Mouse (Mus musculus): ENCODE measurements around the gene Napb. TPM values are rescaled to one million over a fixed set of nuclear protein-coding genes. Genes with fewer than 3 reads are reported as not detected.

The Napb gene
- total RNA-seq, 1 experiment = 4.2 TPM

DNA sequence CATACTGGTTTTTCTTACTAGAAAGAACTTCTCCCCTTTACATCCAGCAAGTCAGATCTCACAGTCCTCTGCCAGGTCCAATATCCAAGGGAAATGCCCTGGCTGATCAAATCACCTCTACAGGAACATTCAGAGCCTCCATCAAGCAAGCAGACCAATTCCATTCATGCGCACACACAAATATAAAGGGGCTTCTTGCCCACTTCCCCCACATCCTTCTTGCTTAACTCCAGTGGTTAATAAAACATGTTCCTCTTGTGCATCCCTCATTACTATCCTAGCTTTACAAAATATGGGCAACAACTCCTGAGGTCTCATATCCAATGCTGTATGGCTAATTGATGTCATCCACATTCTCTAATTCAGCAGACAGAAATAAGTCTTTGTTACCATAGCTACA is 68.8 kb downstream of the Napb start:
- no peak for DNase-seq (ENCODE audit: low read depth, low spot score)
- in situ Hi-C loops (cut with MboI; ENCODE audit: low sequenced_read_pairs in 2 of 2, unreplicated experiment in 2 of 2) = no loop called here
- no peaks in the 10 kb centered on the region for H3K36me3 ChIP-seq (ENCODE audit: control insufficient read depth, insufficient read depth, low read length, poor library complexity, severe bottlenecking)
- no peak overlapping the region for H3K27ac ChIP-seq (ENCODE audit: insufficient read depth, low read depth, low read length, poor library complexity, severe bottlenecking)
- no peaks in the 10 kb centered on the region for H3K4me1 ChIP-seq (ENCODE audit: control insufficient read depth in 2 of 2, insufficient read depth in 2 of 2, low read length in 2 of 2, poor library complexity in 1 of 2)
- H3K9ac ChIP-seq (ENCODE audit: insufficient read depth, low read depth, low read length, poor library complexity, severe bottlenecking) = no peak overlapping the region
- H3K9me3 ChIP-seq (ENCODE audit: control insufficient read depth, insufficient read depth, low read depth, low read length) = no peaks in the 10 kb centered on the region
- H3K4me3 ChIP-seq (ENCODE audit: insufficient read depth in 1 of 2, low read depth in 1 of 2, low read length in 2 of 2, poor library complexity in 1 of 2, severe bottlenecking in 1 of 2) = no peak overlapping the region
- TF ChIP-seq ZNF384 (IDR thresholded peaks at IDR 0.05; ENCODE audit: low read depth, low read length) (no peak), HCFC1 (IDR thresholded peaks at IDR 0.05; ENCODE audit: borderline replicate concordance, insufficient read depth, low read length) (no peak), MAFK (IDR thresholded peaks at IDR 0.05; ENCODE audit: insufficient read depth, low read depth, low read length) (no peak), CHD2 (IDR thresholded peaks at IDR 0.05; ENCODE audit: low read depth, low read length) (no peak), ZC3H11A (IDR thresholded peaks at IDR 0.05; ENCODE audit: borderline replicate concordance, low read depth, low read length) (no peak)

DNA sequence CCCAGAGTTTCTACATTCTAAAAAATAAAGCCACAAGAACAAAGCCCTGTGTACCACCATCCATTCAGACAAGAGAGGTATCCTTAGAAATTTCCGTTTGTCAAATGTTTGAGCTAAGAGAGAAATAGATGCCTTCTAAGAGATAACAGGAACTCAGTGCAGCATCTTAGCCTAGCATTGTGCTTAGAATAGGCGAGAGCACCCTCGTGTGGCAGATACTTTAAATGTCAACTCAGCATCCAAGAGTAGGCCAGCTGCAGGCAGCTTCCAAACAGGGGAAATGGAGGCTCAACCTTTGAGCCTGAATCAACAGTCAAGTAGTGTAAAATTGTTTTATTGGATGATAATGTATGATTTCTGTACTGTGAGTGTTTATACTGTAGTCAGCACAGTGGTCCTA is 77.3 kb downstream of the Napb start:
- Histone ChIP-seq H3K4me1 (ENCODE audit: control insufficient read depth in 2 of 2, insufficient read depth in 2 of 2, low read length in 2 of 2, poor library complexity in 1 of 2) (no peaks in the 10 kb centered on the region), H3K36me3 (ENCODE audit: control insufficient read depth, insufficient read depth, low read length, poor library complexity, severe bottlenecking) (no peaks in the 10 kb centered on the region), H3K27ac (ENCODE audit: insufficient read depth, low read depth, low read length, poor library complexity, severe bottlenecking) (no peak overlapping the region), H3K9me3 (ENCODE audit: control insufficient read depth, insufficient read depth, low read depth, low read length) (no peaks in the 10 kb centered on the region), H3K9ac (ENCODE audit: insufficient read depth, low read depth, low read length, poor library complexity, severe bottlenecking) (no peak overlapping the region), H3K4me3 (ENCODE audit: insufficient read depth in 1 of 2, low read depth in 1 of 2, low read length in 2 of 2, poor library complexity in 1 of 2, severe bottlenecking in 1 of 2) (no peak overlapping the region)
- DNase-seq (ENCODE audit: low read depth, low spot score) = no peak
- in situ Hi-C loops (cut with MboI; ENCODE audit: low sequenced_read_pairs in 2 of 2, unreplicated experiment in 2 of 2) = no loop called here
- TF ChIP-seq CHD2 (IDR thresholded peaks at IDR 0.05; ENCODE audit: low read depth, low read length) = no peak
- peak; percentile 98 for TF ChIP-seq MAFK (IDR thresholded peaks at IDR 0.05; ENCODE audit: insufficient read depth, low read depth, low read length)
- peak; percentile 56 for TF ChIP-seq ZC3H11A (IDR thresholded peaks at IDR 0.05; ENCODE audit: borderline replicate concordance, low read depth, low read length)

- Histone ChIP-seq H3K4me1 (ENCODE audit: control insufficient read depth in 2 of 2, insufficient read depth in 2 of 2, low read length in 2 of 2, poor library complexity in 1 of 2) (no peaks in the 10 kb centered on the region), H3K4me3 (ENCODE audit: insufficient read depth in 1 of 2, low read depth in 1 of 2, low read length in 2 of 2, poor library complexity in 1 of 2, severe bottlenecking in 1 of 2) (no peak overlapping the region), H3K27ac (ENCODE audit: insufficient read depth, low read depth, low read length, poor library complexity, severe bottlenecking) (no peak overlapping the region), H3K36me3 (ENCODE audit: control insufficient read depth, insufficient read depth, low read length, poor library complexity, severe bottlenecking) (no peaks in the 10 kb centered on the region), H3K9ac (ENCODE audit: insufficient read depth, low read depth, low read length, poor library complexity, severe bottlenecking) (no peak overlapping the region), H3K9me3 (ENCODE audit: control insufficient read depth, insufficient read depth, low read depth, low read length) (no peaks in the 10 kb centered on the region)
- in situ Hi-C loops (cut with MboI; ENCODE audit: low sequenced_read_pairs in 2 of 2, unreplicated experiment in 2 of 2) = no loop called here
- no peak for DNase-seq (ENCODE audit: low read depth, low spot score)
- no peak for TF ChIP-seq HCFC1 (IDR thresholded peaks at IDR 0.05; ENCODE audit: borderline replicate concordance, insufficient read depth, low read length)
- no peak for TF ChIP-seq ZNF384 (IDR thresholded peaks at IDR 0.05; ENCODE audit: low read depth, low read length)
- TF ChIP-seq MAFK (IDR thresholded peaks at IDR 0.05; ENCODE audit: insufficient read depth, low read depth, low read length) = no peak
- TF ChIP-seq ZC3H11A (IDR thresholded peaks at IDR 0.05; ENCODE audit: borderline replicate concordance, low read depth, low read length) = no peak
- no peak for TF ChIP-seq CHD2 (IDR thresholded peaks at IDR 0.05; ENCODE audit: low read depth, low read length)
Measured at GRCm38 (mm10) chr2:148650587-148651357, 81.5 kb downstream of the Napb start.

DNA sequence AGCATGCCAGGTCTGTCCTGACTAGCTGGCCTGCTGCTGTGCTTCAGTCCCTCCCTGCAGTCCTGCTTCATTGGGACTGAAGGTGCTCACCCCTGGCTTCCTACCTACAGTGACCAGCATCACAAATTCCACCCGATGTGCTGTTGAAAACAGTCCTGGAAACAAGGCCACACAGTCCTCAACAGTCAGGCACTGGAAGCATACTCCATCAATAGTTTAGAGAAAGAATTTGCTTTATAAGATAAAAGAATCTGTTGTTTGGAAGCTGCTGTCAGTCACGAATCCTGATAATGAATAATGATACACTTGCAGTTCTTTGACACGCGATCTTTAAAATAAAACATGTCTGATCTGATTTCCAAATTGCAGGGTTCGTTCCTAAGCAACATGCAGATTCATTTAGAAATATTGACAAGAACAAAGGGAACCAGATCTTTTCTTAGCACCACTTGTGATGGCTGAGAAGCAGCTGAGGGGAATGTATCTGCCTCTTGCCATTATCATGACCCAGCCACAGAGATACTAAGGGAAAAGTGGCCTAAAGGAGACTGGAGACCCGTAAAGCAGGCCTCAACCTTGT is 87.8 kb downstream of the Napb start:
- in situ Hi-C loops (cut with MboI; ENCODE audit: low sequenced_read_pairs in 2 of 2, unreplicated experiment in 2 of 2) = no loop called here
- no peaks in the 10 kb centered on the region for H3K9me3 ChIP-seq (ENCODE audit: control insufficient read depth, insufficient read depth, low read depth, low read length)
- no peaks in the 10 kb centered on the region for H3K36me3 ChIP-seq (ENCODE audit: control insufficient read depth, insufficient read depth, low read length, poor library complexity, severe bottlenecking)
- no peak for DNase-seq (ENCODE audit: low read depth, low spot score)
- H3K4me1 ChIP-seq (ENCODE audit: control insufficient read depth in 2 of 2, insufficient read depth in 2 of 2, low read length in 2 of 2, poor library complexity in 1 of 2) = no peaks in the 10 kb centered on the region
- TF ChIP-seq HCFC1 (IDR thresholded peaks at IDR 0.05; ENCODE audit: borderline replicate concordance, insufficient read depth, low read length) = no peak
- no peak for TF ChIP-seq ZC3H11A (IDR thresholded peaks at IDR 0.05; ENCODE audit: borderline replicate concordance, low read depth, low read length)
- TF ChIP-seq ZNF384 (IDR thresholded peaks at IDR 0.05; ENCODE audit: low read depth, low read length) = no peak
- TF ChIP-seq CHD2 (IDR thresholded peaks at IDR 0.05; ENCODE audit: low read depth, low read length) = no peak
- no peak for TF ChIP-seq MAFK (IDR thresholded peaks at IDR 0.05; ENCODE audit: insufficient read depth, low read depth, low read length)
- H3K9ac ChIP-seq (ENCODE audit: insufficient read depth, low read depth, low read length, poor library complexity, severe bottlenecking) = no peak overlapping the region
- no peak overlapping the region for H3K4me3 ChIP-seq (ENCODE audit: insufficient read depth in 1 of 2, low read depth in 1 of 2, low read length in 2 of 2, poor library complexity in 1 of 2, severe bottlenecking in 1 of 2)
- no peak overlapping the region for H3K27ac ChIP-seq (ENCODE audit: insufficient read depth, low read depth, low read length, poor library complexity, severe bottlenecking)

Other genes with a start within 250 kb of the Napb start
- 50.8 and 62.9 TPM in 2 replicates for gene Nxt1, start 59.9 kb downstream of the Napb start, total RNA-seq (2012; rRNA removed)
- gene Gzf1, start 51.4 kb downstream of the Napb start, total RNA-seq (2012; rRNA removed) = 15.6 and 17.6 TPM in 2 replicates
- gene Cstl1, start 17.9 kb upstream of the Napb start, total RNA-seq (2012; rRNA removed) = not detected in 2 replicates
- not detected in 2 replicates for gene Cst11, start 39.0 kb upstream of the Napb start, total RNA-seq (2012; rRNA removed)
- 1.3 TPM in 1 of 2 replicates, not detected in the other for gene 8030411F24Rik, start 49.5 kb upstream of the Napb start, total RNA-seq (2012; rRNA removed)
- not detected in 2 replicates for gene Cst12, start 56.9 kb upstream of the Napb start, total RNA-seq (2012; rRNA removed)
- not detected in 2 replicates for gene Cst8, start 66.3 kb upstream of the Napb start, total RNA-seq (2012; rRNA removed)
- gene Cst13, start 87.6 kb upstream of the Napb start, total RNA-seq (2012; rRNA removed) = not detected in 2 replicates
- gene Cst9, start 102.7 kb upstream of the Napb start, total RNA-seq (2012; rRNA removed) = not detected in 2 replicates
- gene 9230104L09Rik, start 132.6 kb upstream of the Napb start, total RNA-seq (2012; rRNA removed) = not detected in 2 replicates
- gene Cst3, start 143.2 kb upstream of the Napb start, total RNA-seq (2012; rRNA removed) = 304 and 327 TPM in 2 replicates